Mouse (Mus musculus) urinary bladder, postnatal 14 days (tissue): ENCODE measurements around the gene Alyref.
"Not testable (repeated sequence)": the region's sequence is repeated elsewhere in the genome, so short reads cannot be mapped to it uniquely, and the experiment has no call there.

Experiments used
- DNase-seq: peaks from one replicate; pipeline ENCODE4 v3.0.0; 2021; ENCODE audit warnings: low spot score

Alyref gene

DNA sequence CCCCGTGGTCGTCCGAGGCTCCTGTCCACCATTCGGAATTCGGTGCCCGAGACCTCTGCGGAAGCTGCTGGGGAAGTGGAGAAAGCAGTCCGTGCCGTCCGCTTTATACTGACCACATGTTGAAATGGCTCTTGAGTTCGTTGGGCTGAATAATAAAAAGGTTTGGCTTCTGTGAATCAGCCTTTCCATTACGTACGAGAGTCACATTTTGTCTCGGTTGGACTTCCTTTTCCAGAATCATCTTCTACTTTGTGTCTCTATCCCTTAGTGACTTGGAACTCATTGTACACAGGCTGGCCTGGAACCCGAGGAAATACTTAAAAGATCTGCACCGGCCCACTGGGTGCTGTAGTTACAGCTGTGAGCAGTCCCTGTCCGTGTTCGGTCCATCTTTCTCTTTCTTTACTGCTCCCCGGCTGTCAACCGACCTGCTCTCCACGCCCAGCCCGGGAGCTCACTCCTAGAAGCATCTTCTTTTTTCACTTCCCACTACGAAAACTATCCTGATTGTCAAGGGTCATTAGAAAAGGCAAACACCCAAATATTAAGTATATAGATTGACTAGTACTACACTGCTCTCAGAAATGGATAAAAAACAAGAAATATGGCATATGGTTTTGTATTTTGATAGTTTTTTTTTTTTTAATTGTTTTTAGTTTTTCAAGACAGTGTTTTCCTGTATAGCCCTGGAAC, 24.4 kb downstream of the Alyref start:
- DNase-seq, result no peak

DNA sequence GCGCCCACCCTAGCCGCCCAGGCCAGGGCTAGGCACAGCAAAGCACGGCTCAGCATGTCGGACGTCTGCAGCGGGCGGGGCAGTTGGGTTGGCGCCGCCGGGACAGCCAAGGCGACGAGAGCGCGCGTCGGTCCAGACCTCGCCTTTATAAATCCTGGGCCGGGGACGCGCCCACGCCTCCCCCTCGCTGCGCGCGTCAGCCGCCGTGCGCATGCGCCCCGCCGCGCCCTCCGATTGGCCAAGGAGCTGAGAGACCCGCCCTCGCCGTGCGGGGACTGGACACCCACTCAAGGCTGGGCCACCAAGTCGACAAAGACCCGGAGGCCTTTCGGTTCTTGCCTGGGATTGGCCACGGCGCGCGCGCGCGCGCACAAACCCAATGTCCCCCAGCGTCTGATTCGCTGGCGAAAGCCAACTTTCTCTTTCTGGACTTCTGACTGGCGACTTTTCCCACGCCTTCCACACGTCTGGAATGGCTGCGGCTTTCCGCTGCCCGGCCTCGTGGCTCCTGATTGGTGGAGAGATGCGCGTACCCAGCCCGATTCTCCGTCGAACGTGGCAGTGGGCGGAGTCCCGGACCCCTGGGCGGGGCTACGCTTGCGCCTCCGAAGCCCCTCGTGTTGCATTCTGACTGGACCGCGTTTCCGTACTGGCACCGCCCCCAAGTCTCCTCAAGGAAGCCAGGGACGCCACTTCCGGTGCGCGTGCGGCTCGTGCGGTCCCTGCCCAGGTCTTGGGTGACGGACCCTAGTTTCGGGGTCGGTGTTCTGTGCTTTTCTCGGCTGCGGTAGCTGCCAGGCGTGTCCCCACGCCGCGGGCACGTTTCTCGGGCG, 25.2 kb downstream of the Alyref start, which contains the start of gene P4hb:
TSS of gene P4hb (minus strand) at position 502 of the 833 bp plus-strand sequence.
- peak; percentile 100 for DNase-seq

DNA sequence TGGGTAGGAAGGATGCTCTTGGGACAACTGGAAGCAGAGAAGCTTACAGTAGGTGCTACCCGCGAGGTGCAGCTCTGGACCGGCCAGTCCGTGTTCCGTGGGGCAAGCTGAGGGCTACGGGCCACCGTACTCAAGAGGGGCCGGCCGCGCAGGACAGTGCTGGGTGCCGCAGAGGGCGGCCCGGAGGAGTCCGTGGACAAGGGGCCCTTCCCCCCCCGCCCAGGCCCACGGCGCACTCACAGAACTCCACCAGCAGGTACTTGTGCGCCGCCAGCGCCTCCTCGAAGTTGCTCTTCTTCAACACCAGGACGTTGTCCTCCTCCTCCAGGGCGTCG, 25.8 kb downstream of the Alyref start:
- no peak for DNase-seq

DNA sequence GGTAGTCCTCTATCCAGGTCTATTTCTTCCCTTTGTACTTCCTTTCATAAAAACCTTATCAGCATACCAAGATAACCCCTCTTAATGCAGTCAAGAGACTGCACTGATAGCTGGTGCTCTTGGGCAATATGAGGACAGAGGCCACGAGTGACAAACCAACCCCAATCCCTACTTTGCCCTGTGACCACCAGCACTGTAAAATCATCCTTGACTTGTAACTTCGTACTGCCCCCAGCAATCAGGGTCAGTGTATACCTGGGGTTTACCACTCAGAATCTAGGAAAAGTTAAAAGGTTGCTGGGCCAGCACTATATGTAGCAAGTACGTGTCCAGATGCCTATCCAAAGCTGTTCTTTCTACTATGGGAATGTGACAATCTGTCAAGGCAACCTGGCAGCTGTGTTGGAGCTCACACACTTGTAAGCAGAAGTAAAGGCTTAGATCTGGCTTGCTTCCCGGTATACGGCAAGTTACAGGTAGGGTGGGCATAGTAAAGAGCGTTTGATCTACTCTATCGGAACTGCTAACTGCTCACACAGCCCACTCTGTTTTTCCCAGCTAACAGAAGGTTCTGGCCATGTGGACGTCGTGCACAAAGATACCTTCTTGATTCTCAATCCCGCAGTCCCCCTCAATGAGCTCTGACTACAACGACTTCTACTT, 26.3 kb downstream of the Alyref start:
- DNase-seq, result no peak

DNA sequence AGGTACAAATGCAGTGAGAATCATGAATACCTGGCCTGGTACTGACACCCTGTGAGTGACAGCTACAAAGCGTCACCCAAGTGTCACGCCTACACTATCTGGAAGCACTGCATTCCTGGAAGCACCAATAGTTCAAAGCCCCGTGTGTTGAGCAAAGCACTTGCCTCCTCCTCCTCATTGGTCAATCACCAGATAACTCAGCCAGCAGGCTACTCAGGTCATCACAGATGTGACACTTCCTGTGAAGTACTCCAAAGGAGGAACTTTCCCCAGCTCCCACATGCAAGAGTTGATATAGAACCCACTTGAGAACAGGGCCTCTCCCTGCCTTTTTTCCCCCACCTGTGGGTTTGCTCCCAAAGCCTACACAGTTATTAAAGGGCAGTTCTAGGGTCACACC, 27.0 kb downstream of the Alyref start:
- DNase-seq, result no peak

DNA sequence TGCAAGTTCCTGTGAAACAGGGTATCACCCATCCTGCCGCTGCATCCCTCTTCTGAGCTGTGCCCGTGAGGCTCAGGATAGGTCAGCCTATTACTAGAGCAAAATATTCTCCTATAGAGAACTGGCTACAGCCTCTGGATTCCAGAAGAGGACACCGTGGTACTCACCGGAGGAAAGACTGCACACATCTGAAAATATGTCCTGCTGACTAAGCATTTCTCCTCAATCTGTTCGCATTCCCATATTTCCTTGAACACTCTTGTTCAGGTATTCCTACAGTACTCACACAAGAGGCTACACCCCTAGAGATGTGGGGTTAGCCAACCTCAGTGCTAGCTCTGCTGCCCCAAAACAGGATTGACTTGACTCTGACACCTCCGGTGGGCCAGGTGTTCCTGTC, 29.8 kb downstream of the Alyref start:
- no peak for DNase-seq

DNA sequence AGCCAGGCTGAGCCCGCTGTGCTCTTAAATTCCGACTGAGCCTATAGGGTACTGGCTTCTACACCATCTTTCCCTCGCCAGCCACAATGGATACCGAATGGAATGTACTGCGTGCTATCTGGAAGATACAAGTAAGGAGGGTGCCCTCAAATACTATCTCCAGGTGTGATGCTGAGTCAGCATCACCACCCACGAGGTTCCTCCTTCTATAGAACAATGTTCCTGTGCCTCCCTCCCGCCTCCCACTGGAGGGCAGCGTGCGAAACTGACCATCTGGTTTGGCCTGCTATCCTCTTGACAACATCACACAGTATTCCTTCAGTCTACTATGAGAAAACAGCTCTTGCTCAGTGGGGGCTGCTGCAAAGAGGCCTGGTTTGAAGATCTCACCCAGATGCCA, 33.1 kb downstream of the Alyref start:
- DNase-seq, result no peak

DNA sequence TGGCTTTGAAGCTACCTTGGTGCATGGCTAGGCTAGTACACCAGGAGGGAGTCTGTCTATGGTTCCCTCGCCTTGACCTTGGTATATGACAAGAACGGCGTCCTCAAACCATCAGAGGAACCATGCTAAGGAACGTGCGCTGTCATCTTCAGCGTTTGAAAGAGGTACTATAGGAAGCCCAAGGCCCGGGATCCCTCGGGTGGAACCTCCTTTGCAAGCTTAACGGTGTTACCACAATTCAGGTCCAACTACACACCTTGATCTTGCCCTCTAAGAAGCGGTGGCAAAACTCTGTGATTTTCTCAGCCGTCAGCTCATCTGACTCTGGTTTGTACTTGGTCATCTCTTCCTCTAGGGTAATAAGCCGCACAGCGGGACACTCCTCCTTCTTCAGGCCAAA, 35.2 kb downstream of the Alyref start:
- DNase-seq, result no peak

DNA sequence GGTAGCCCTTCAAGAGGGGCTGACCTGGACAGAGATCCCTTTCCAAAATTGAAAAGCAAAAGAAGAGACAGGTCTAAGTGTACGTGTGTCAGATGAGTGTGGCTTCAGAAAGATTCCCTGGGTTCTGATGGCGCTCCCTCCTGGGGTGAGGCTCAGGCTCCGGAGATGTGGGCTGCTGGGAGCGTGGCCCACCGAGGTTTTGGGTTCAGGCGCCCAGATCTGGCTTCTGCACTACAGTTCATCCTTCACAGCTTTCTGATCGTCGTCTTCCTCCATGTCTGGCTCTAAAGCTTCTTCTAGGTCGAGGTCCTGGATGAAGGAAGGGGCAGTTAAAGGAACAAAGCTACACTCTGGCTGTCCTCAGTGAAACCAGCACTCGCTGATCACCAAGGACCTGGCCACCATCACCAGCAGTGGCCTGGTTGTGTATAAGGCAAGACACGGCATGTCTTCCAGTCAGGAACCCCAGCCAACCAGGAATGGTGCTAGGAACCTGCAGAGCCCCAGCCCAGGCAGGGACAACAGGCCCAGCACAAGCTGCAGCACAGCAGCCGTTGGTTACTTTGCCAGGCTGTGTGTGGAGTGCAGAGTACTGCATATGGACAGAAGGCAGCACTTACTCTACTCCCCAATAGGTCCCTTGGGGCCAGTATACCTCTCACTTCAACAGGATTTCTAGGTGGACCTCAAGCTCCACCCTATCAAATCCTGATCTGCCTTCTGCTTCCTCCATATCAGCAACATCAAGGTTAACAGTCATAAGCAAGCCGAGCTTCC, 37.0 kb downstream of the Alyref start:
- no peak for DNase-seq

DNA sequence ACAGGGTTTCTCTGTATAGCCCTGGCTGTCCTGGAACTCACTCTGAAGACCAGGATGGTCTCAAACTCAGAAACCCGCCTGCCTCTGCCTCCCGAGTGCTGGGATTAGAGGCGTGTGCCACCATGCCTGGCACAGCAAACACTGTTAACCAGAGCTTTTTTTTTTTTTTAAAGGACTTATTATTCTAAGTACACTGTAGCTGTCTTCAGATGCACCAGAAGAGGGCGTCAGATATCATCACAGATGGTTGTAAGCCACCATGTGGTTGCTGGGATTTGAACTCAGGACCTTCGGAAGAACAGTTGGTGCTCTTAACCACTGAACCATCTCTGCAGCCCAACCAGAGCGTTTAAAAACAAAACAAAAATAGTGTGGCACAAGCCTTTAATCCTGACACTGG, 39.3 kb downstream of the Alyref start:
- DNase-seq, result not testable (repeated sequence)

DNA sequence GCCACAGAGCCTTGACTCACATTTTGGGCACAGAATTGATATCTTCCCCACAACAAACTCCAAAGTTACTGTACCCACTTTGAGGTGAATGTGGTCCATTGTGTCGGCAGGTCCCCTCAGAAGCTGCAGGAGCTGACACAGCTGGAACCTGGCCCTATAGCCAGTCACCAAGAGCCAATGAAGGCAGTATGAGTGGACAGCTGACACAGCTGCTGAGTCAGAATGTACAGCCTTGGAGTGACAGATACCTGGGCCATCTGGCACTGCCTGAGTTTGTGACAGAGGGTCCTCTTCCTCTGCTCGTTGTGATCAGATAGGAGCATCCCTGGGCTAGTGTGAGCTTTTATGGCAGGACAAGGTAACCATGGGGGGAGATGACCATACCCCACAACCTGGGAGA, 42.9 kb downstream of the Alyref start:
- DNase-seq, result no peak

DNA sequence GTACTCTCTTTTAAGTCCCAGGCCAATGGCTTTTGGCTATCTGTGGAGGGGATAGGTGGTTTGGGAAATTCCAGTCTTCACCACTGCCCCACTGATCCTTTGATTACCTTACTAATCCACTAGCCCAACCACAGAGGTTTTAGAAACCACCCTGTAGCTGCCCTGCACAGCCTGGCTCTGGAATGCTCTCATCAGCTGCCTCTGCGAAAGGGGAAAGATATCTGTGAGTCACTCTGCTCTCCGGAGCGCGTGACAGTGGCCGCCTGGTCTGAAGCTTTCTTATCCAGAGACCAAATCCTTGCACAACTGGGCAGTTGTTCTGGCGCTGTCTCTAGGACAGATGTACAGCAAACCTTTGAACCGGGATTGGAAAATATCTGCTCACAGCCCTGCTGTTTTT, 43.3 kb downstream of the Alyref start:
- DNase-seq, result no peak

DNA sequence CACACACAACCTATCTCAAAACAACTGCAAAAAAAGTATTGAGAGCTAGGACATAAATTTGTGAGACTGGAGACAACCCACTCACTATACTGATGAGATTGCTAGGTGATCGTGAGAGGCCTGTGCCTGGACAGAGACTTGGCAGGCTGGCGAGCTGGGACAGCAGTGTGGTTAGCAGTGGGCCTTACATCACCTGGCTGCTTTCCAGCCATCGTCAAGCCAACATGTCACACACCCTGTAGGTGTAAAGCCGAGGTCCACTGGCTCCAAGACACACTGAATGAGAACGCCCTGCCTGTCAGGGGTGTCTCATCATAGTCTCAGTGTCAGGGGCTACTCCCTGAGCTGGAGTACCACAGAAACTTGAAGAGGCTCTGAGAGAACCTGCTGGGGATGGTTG, 45.4 kb downstream of the Alyref start:
- no peak for DNase-seq

DNA sequence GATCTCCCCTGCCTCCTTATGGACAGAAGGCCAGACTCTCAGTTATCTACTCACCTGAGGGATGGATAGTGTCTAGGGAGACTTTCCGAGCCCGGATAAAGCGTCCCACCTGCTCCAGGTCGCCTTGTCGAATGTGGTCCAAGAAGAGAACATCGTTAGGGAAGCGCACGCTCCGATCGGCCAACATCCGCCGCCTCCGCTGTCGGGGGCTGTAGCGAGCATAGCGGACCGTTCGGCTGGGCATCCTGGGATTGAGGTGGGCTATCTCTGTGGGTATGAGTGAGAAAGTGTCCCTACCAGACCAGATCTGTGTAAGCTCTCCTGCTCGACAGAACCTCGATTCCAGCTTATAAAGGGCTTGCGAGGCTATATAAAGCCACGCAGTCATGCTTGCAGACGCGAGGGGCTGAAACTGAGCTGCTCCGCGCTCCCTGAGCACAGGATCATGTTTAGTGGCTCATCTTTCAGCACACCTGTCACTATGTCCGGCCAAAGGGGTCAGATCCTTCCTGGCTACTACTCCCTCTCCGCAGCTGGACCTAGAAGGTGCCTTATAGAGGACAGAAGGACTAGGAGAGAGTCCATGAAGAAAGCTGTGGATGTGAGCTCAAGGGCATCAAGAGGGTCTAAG, 47.2 kb downstream of the Alyref start, which contains the start of gene Ppp1r27:
TSS of gene Ppp1r27 (minus strand) at position 323 of the 631 bp plus-strand sequence.
- DNase-seq, result no peak

DNA sequence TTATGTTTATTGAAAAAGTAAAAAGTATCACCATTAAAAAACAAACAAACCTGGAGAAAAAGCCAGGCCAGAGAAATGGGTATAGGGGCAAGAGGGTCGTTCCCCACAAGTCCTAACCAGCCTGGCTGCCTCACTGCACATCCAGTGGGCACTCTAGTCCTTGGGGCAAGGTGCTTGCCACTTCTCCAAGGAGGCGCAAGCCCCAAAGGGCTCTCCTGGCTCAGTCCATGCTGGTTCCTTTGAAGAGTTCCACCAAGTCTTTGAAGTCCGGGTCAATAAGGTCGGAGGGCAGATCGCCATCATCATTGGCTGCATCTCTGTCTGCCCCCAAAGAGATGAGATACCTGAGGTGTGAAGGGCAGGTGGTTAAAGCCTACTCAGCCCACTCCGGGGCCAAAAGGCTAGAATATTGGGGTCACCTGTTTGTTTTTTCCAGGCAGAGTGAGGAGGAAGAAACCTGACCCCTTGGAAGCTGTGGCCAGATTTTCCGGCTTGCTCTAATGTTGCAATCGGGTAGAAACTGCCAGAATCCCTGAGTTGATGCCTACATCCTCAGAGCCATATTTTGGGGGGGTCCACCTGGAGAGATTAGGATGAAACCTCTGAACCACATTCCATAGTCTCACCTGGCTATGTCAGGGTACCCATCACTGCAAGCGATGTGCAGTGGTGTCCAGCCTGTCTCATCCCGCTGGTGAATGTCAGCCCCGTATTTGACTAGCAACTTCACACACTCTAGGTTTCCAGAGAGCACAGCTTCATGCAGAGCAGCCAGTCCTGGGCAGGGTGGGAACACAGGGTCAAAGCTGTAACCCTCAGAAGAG, 48.0 kb downstream of the Alyref start:
- no peak for DNase-seq

DNA sequence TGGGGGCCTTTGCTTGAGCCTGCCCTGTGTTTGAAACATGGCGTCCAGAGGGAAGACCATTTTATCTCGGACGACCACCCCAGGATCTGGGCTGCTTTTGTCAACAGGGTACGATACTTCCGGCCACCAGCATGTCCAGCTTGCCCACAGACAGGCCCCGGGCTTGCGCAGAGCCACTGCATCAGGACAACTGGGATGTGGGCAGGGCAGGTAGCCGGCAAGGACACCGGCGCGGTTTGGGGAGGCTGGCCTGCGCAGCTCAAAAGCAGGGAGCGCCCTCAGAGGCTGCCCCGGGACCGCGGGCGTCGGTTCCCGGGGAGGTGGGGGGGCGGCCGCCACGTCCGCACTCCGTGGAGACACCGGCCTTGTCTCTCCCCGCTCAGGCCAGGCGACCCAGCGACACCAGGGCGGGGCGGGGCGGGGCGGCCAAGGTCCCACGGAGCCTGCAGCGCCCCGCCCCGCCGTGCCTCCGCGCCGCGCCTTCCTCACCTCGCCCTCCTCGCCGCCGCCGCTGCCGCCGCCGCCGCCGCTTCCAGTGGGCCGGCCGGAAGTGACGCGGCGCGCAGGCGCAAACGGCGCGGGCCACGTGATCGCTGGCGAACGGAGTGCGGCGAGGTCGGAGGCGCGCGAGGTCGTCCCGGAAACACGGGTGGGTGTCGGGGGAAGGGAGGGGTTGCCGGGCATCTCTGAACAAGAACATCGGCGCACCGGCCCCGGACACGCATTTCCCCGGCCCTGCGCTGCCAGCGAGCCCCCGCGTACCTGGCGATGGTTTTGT, 48.8 kb downstream of the Alyref start, which contains the start of gene Mcrip1:
TSS of gene Mcrip1 (minus strand) at position 560 of the 778 bp plus-strand sequence.
- DNase-seq, result peak; percentile 95

DNA sequence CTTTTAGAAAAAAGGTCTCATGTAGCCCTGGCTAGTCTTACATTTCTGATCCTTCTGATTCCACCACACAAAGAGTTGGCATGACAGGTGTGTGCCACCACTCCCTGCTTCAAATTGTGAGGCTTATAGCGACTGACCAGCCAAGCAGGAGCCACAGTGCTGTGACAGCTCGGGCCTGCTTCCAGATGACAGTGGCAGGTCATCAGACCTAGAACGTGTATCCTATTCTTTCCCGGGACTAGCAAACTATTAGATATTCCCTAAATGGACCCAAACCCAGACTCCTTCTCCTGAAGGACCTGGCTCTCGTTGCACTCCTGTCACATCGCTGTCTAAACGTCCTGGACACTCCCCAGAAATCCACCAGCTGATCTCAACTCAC, 49.4 kb downstream of the Alyref start:
- DNase-seq, result no peak

DNA sequence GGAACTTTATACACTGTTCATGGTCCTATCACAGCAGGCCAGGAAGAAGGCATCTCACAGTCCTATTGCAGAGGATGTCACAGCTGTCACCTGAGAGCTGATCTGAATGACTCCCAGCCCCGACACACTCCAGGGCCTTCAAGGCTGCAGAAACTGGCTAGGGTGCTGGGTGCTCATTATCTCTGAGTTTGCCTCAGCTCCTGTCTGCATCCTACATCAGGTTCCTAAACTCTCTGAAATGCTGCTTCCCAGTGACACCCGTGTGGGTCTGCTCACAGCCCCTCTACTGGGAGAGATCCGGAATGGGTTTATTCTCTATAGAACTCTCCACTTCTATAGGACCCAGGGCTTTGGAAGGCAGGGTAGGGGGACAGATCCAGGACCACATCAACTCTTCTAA, 50.0 kb downstream of the Alyref start:
- DNase-seq, result no peak

DNA sequence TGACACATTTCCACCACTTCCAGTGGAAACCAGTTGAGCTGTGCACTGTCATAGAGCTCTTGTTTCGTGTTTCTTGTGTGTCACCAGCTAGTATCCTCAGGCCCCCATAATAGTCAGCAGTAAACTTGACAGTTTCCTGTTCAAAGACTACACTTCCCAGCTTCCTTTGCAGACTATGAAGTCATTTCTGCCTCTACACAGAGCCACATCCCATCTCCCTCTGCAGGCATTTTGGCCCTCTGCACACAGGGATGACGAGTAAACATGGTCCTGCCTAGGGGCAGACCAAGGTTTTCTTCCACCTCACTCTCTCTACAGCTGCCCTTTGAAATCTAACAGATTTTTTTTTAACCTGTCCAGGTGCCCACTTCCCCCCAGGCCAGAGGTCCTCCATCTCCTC, 50.7 kb downstream of the Alyref start:
- no peak for DNase-seq

DNA sequence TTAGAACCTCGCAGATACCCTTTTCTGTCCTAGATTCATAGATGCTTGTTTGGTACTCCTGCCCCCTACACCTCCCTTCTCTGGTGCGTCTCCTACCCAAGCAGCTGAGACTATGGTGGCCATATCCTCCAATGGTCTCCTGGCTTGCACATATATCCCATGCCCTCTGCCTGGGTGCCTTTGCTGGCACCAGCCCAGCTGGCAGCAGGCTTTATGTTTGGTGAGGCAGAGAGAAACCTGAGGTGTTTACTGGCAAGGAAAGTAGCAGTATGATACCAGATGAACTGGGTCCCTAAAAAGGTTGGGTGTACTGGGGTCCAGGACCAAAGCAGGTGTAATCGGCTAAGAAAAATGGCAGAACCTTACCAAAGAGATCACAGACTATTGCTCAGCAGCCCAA, 52.2 kb downstream of the Alyref start:
- no peak for DNase-seq
